Mouse (Mus musculus) T-helper 2 cell (primary cell): ENCODE results near the gene Prtg.

ENCODE experiments used
- in situ Hi-C: fragments of 300-600 bp; cut with MboI, MseI; formaldehyde crosslinking; loops from one replicate; pipeline ENCODE4 v1.15.1; 2025; ENCODE audit warnings: high pct_unique_total_duplicates

Gene Prtg

GRCm38 (mm10) chr9:72861235-72861634 lies 54.6 kb downstream of the Prtg start:
- in situ Hi-C loops, result no loop called here

GRCm38 (mm10) chr9:72862186-72862585 lies 55.5 kb downstream of the Prtg start:
- in situ Hi-C loops, result no loop called here

GRCm38 (mm10) chr9:72862955-72863354 lies 56.3 kb downstream of the Prtg start:
- in situ Hi-C loops, result no loop called here

- in situ Hi-C loops, result no loop called here
Observed at GRCm38 (mm10) chr9:72863773-72864172, 57.1 kb downstream of the Prtg start.

GRCm38 (mm10) chr9:72867434-72867833 lies 60.8 kb downstream of the Prtg start:
- in situ Hi-C loops, result no loop called here

- in situ Hi-C loops, result no loop called here
Observed at GRCm38 (mm10) chr9:72868774-72869173, 62.1 kb downstream of the Prtg start.

GRCm38 (mm10) chr9:72871506-72872297 lies 65.0 kb downstream of the Prtg start:
- in situ Hi-C loops, result no loop called here

GRCm38 (mm10) chr9:72872298-72873130 lies 65.8 kb downstream of the Prtg start:
- in situ Hi-C loops, result no loop called here

GRCm38 (mm10) chr9:72875878-72876277 lies 69.2 kb downstream of the Prtg start:
- in situ Hi-C loops, result no loop called here

- in situ Hi-C loops, result no loop called here
Observed at GRCm38 (mm10) chr9:72877905-72878304, 71.2 kb downstream of the Prtg start.

- in situ Hi-C loops, result no loop called here
Observed at GRCm38 (mm10) chr9:72878656-72879055, 72.0 kb downstream of the Prtg start.

- in situ Hi-C loops, result no loop called here
Observed at GRCm38 (mm10) chr9:72879601-72880000, 72.9 kb downstream of the Prtg start.

GRCm38 (mm10) chr9:72880225-72880960 lies 73.7 kb downstream of the Prtg start:
- in situ Hi-C loops, result no loop called here

GRCm38 (mm10) chr9:72881026-72881768 lies 74.5 kb downstream of the Prtg start:
- in situ Hi-C loops, result no loop called here

- in situ Hi-C loops, result no loop called here
Observed at GRCm38 (mm10) chr9:72883940-72884339, 77.3 kb downstream of the Prtg start.

- in situ Hi-C loops, result loop anchor here (5.0 kb wide), 1 partner anchor 122 kb away; no protein-coding TSS in a partner anchor
Observed at GRCm38 (mm10) chr9:72889777-72890176, 83.1 kb downstream of the Prtg start.

- in situ Hi-C loops, result no loop called here
Observed at GRCm38 (mm10) chr9:72890499-72891085, 83.9 kb downstream of the Prtg start.

GRCm38 (mm10) chr9:72892761-72893160 lies 86.1 kb downstream of the Prtg start:
- in situ Hi-C loops, result no loop called here

GRCm38 (mm10) chr9:72894796-72895352 lies 88.2 kb downstream of the Prtg start:
- in situ Hi-C loops, result no loop called here

- in situ Hi-C loops, result no loop called here
Observed at GRCm38 (mm10) chr9:72902057-72902456, 95.4 kb downstream of the Prtg start.

GRCm38 (mm10) chr9:72902611-72903010 lies 95.9 kb downstream of the Prtg start:
- in situ Hi-C loops, result no loop called here
